Mouse (Mus musculus) 416B (cell line): ENCODE data around the gene Cdca5.
"Not testable (repeated sequence)": the region's sequence is repeated elsewhere in the genome, so short reads cannot be mapped to it uniquely, and the experiment has no call there.

ENCODE experiments used
- DNase-seq: peaks from one replicate; pipeline ENCODE4 v3.0.0; 2011; ENCODE audit warnings: low read depth

Gene Cdca5

DNA sequence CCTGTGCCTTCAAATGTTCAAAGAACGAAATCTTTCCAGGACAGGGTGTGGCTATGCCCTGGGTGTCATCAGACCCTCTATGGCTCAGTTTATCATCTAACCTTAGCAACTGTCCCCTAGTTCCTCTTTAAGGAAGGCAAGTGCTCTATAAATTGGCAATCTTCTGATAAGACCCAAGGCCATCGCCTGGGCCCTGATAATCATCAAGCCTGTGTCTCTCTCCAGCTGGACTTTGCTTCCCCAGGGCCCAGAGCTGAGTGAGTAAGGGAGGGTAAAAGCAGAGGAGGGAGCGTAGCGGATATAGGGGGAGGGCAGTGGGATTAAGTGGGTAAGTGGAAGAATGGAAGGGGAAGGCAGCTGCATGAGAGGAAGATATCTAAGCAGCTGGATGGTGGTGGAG, 19.7 kb downstream of the Cdca5 start:
- DNase-seq, result no peak

GRCm38 (mm10) chr19:6105586-6105985, 20.8 kb downstream of the Cdca5 start, which contains the start of gene Naaladl1:
Naaladl1 (plus strand) TSS chr19:6105782.
- DNase-seq, result no peak

GRCm38 (mm10) chr19:6113116-6113515, 28.3 kb downstream of the Cdca5 start:
- DNase-seq, result no peak

DNA sequence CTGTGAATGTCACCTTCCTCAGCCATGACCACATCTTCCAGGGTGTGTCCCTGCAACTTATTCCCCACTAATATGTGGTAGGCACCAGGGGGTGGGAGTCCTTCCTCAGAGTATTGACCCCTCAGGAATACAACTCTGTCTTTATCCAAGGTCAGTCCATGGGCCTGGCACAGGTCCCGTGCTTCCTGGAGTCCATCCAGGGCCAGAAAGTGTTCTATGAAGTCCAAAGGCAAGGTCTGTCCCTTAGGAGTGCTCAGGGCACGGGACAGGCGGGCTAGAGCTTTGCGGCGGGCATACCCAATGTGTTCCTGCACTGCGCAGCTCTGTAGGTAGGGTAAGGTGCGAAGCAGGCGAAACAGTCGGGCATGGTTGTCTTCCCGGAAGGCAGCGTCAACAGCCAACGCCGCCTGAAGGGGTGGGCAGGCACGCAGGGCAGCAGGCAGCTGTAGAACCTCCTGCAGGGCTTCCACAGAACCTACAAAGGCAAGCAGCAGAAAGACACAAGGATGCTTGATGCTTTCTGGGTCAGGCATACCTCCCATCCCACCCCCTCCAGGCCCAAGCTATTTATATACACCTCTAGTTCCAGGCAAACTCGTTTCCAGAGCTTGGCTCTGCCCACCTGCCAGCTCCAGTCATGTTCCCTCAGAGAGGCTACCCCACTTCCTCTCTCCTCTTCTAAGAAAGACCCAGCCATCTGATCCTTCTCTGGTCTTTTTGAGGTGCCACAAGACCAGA, 31.5 kb downstream of the Cdca5 start:
- DNase-seq, result no peak

DNA sequence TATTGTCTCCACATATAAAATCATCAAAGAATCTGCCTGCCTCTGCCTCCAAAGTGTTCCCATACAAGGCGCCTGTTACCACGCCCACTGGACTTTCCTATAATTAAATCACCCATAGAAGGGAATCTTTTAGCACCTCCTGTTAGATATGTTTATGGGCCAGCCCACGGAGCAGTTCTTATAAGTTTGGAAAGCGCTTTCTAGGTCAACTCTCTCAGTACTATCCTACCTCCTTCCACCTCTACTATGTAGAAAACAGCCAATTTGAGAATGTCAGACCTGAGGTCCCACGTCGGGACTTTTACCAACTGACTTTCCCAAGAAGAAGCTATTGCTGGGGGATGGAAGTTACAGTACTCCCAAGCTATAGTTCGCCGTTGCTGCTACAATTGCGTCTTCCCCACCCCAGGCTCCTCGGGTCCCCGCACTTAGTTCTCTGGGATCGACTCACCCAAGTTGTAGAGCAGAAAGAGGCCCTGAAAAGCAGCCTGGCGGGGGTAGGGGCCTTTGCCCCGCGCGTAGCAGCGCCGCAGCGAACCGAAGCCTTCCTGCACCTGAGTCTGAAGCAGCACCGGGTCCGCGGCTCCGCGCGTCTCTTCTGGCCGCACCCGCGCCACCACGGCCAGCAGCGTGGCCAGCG, 32.7 kb downstream of the Cdca5 start:
- peak; percentile 50 for DNase-seq

- DNase-seq, result peak; percentile 95
These were observed 33.3 kb downstream of the Cdca5 start, which contains the start of gene Sac3d1 for GRCm38 (mm10) chr19:6117986-6118676. Sac3d1 (minus strand) TSS chr19:6118650.

GRCm38 (mm10) chr19:6118677-6119185, 33.9 kb downstream of the Cdca5 start:
- no peak for DNase-seq

DNA sequence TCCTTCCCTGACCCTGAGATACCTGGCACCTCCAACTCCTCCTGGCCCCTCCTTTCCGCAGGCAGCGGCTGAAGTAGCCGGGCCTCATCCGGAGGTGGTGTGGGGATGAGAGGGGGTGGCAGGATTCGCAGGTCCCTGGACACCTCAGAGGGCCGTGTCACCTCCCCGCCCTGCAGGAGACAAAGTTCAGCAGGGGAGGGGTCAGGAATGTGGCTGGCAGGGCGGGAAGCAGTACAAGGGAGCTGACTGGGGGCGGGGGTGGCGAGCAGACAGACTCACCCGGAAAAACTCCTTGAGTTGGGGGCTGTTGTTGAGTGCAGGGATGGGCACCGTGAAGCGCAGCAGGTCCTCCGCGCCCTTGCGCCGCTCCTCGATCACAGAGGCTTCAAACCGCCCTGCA, 37.0 kb downstream of the Cdca5 start:
- DNase-seq, result no peak

DNA sequence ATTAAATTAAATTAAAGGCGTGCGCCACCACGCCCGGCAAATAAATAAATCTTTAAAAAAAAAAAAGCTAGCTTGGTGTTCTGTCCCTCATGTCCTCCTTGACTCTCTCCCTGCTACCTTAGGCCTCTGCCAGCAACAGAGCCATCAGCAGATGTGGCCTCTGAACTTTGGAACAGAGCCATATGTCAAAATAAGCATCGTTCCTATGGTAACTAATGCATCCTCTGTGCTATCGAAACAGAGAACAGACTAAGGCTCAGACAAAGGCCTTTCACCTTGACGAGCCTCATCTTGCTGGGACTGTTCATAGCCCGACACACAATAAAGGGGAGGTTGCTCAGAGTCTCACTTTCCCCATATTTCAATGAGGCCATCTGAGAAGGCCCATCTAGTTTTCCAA, 38.5 kb downstream of the Cdca5 start:
- DNase-seq, result no peak

DNA sequence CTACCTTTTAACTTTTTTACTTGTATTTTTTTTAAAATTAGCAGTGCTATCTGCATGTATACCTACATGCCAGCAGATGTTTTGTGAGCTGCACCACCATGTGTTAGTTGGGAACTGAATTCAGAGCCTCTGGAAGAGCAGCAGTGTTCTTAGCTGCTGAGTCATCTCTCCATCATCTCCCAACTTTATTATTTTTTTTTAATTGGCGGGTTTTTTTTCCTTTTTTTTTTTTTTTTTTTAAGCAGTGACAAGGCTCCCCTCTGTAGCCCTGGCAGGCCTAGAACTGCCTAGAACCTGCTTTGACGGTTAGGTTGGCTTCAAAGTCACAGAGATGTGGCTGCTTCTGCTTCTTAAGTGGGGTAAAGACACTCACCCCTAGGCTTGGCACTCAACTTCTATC, 40.1 kb downstream of the Cdca5 start:
- no peak for DNase-seq

DNA sequence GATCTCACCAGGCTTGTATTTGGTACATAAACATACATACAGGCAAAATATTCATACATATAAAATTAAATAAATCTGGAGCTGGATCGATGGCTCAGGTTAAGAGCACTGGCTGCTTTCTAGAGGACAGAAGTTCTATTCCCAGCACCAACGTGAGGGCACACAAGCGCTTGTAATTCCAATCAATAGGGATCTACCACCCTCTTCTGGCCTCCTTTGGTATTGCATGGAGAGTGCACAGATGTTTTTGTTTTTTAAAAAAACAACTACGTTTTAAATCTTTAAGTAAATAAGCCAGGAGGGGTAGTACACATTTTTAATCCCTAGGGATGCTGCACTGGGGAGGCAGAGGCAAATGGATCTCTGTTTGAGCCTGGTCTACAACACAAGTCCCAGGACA, 41.5 kb downstream of the Cdca5 start:
- peak; percentile 86 for DNase-seq

DNA sequence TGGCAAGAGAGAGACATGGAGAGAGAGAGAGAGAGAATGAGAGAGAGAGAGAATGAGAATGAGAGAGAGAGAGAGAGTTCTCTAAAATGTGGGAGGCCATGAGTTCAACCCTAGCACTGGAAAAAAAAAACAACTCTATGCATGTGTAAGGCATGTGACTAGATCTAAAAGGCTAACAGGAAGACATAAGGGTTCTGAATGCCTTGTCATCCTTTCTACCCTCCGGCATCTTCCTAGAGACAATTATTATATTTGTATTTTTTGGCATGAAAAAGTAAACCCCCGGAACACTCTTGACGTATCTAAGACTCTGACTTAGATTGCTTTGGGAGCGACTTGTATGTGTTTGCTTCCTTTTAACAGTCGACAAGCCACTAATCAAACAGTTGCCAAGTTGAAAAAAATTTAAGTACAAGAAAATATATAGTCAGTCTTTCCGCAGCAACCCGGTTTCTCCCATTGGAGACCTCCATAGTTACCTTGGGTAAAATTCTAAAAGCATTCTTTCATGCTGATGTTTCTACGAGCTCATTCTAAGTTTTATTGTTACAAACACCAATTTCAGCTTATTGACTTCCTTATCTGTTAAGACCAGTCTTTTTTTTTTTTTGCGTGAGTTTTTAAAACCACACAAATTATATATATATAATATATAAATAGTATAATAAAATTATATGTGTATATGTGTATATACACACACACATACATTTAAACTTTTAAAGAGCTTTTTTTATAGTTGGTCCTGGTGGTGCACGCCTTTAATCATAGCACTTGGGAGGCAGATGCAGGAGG, 42.2 kb downstream of the Cdca5 start:
- peak; percentile 67 for DNase-seq

DNA sequence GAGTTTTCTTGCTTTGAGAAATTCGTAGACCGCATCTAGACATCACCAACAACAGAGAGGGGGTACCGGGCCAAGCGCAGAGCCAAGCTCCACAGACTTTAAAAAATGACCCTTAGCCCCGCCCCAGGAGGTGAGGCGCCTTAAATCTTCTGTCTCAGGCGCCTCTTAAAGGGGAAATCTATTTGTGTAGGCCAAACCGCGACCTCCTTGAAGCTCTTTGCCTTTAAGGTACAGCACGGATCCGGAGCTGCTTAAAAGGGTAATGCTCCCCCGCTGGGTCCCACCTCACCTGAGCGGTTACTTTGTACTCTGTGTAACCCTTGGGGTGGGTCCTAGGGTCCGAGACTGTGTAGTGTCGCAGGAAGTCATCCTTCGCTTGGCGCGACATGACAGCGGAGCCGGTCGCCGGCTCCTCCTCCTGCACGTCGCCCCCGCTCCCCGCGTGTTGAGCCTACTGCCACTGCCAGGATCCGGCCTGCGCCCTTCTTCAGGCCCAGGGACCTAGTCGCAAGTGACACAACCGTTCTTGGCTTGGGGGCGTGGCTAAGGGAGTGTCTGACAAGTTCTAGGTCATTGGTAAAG, 43.1 kb downstream of the Cdca5 start, which contains the start of gene Snx15:
Gene Snx15, minus strand, starts transcription at position 545 of the 582 bp plus-strand sequence.
- DNase-seq, result peak; percentile 99

GRCm38 (mm10) chr19:6130414-6131128, 45.8 kb downstream of the Cdca5 start:
- DNase-seq, result not testable (repeated sequence)

- DNase-seq, result no peak
These were observed 47.5 kb downstream of the Cdca5 start for GRCm38 (mm10) chr19:6132171-6132827.

GRCm38 (mm10) chr19:6133197-6133596, 48.4 kb downstream of the Cdca5 start:
- DNase-seq, result not testable (repeated sequence)

DNA sequence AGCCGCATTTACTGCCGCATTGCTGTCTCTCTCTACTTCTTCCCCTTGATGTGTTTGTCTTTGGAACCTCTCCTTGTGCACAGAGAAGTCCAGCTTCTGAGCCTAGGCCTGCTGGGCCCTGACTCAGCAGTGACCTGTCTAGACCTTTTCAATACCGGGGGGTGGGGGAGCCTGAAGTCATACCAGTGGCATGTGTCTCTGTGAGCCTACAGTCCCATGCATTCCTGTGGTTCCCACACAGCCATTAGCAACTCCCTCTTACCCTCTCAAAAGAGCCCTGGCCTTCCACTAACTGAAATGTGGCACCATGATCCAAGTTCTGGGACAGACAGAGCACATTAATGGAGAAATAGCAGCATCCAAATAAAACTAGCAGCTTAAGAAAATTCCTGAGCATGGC, 51.6 kb downstream of the Cdca5 start:
- DNase-seq, result no peak

DNA sequence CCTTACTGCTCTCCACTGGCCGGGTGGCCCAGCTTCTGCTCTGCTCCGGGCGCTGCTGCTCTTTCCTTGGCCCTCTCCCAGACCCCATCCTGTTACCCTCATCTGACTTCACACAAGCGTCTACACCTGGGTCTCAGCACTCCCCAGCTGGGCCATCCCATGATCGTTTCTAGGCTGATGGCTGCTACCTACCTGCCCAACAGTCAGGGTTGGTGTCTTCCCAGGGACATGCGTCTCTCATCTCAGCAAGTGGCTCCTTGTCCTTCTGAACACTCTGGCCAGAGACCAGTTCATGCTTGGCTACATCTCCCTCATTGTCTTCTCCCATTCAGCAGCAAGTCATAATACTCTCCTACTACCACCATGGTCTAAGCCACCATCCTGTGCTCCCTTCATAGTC, 54.9 kb downstream of the Cdca5 start:
- DNase-seq, result no peak

GRCm38 (mm10) chr19:6140374-6140677, 55.5 kb downstream of the Cdca5 start:
- DNase-seq, result no peak

DNA sequence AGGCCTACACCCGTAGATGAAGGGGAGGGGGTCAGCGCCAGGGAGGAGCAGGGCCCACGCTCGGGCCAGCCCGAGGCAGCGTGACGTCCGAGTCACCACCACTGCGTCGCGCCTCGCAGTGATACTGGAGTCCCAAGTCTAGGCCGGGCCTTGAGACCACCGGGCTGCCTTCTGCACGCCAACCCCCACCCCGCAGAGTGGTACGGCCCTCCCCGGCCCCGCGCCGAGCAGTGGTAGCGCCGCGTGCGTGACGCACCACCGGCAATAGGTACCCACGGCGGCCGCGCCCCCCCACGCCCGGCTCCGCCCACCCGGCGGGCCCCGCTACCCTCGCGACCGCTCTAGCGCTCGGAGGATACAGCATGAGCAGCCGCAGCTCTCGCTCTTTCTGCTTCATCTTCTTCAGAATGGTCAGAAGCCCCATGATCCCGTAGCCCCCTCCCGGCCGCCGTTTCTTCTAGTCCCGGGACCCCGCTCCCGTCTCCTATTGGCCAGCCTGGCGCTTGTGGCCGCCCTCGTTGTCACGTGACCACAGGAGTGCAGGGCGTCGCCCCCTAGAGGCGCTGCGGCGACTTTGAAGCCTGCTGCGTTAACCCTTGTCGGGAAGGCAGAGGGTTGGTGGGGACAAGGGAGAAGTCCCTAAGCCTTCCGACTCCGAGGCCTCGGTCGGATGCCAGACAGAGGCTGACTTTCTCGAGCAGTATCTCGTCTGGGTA, 56.1 kb downstream of the Cdca5 start, which contains the start of gene Batf2:
Gene Batf2, plus strand, starts transcription at position 306 of the 716 bp plus-strand sequence.
- peak; percentile 98 for DNase-seq
